Mouse (Mus musculus) embryonic facial prominence, embryonic 15.5 days (tissue): ENCODE data around the gene Cyp4f13. TPM values are rescaled to one million over a fixed set of nuclear protein-coding genes. Genes with fewer than 3 reads are reported as not detected.

ENCODE experiments used
- ATAC-seq: fragments of 200-750 bp; cut with Nextera tagmentation; 2 replicates; pipeline ENCODE4 v1.8.0; 2017; ENCODE audit warnings: low read depth, moderate TSS enrichment; ENCODE audit not compliant: insufficient number of reproducible peaks, low FRiP score, low TSS enrichment
- H3K27ac ChIP-seq: fragments of 300-500 bp; sonication (generic); replicated peaks from 2 replicates; pipeline ENCODE4 v1.5.1; 2015; ENCODE audit warnings: mild to moderate bottlenecking, inconsistent platforms
- H3K27me3 ChIP-seq: fragments of 300-500 bp; sonication (generic); 2 replicates; pipeline ENCODE4 v1.6.1; 2015; ENCODE audit warnings: inconsistent platforms
- H3K36me3 ChIP-seq: fragments of 300-500 bp; sonication (generic); 2 replicates; pipeline ENCODE4 v1.6.1; 2015; ENCODE audit warnings: mild to moderate bottlenecking, inconsistent platforms
- H3K4me1 ChIP-seq: fragments of 300-500 bp; sonication (generic); 2 replicates; pipeline ENCODE4 v1.6.1; 2015; ENCODE audit warnings: inconsistent platforms
- H3K4me2 ChIP-seq: fragments of 300-500 bp; sonication (generic); replicated peaks from 2 replicates; pipeline ENCODE4 v1.6.1; 2015; ENCODE audit warnings: mild to moderate bottlenecking, inconsistent platforms
- H3K4me3 ChIP-seq: fragments of 300-500 bp; sonication (generic); replicated peaks from 2 replicates; pipeline ENCODE4 v1.5.1; 2015; ENCODE audit warnings: mild to moderate bottlenecking, inconsistent platforms
- H3K9ac ChIP-seq: fragments of 300-500 bp; sonication (generic); 2 replicates; pipeline ENCODE4 v1.6.1; 2015; ENCODE audit warnings: inconsistent platforms
- H3K9me3 ChIP-seq: fragments of 300-500 bp; sonication (generic); replicated peaks from 2 replicates; pipeline ENCODE4 v1.6.1; 2016; ENCODE audit warnings: inconsistent platforms
- WGBS: fragments of 180-500 bp; shearing (Covaris S2); methylation state at CpG from one replicate; pipeline ENCODE4 v1.1.7; 2015; 5-methylcytosine and 5-hydroxymethylcytosine counted together
- polyA plus RNA-seq: library from polyadenylated mRNA; unstranded; fragments of >200 nt; fragmentation: Nextera tagmentation; extraction: Ambion mirVana; gene quantifications from 2 replicates; pipeline ENCODE4 v1.2.1, GENCODE M21; 2015

Gene Cyp4f13
- polyA plus RNA-seq: 15.9 and 17.7 TPM in 2 replicates

- H3K4me1 ChIP-seq: peaks cover 18% of the 10 kb centered on the region
- no peaks in the 10 kb centered on the region for H3K27me3 ChIP-seq
- peak within 1 kb of the TSS; percentile 67 for H3K4me3 ChIP-seq
- no peaks in the 10 kb centered on the region for H3K36me3 ChIP-seq
- H3K9ac ChIP-seq: peak within 1 kb of the TSS; percentile 59
- H3K4me2 ChIP-seq: peak within 1 kb of the TSS; percentile 88
- WGBS: 18% methylated on average over 12 of the region's 12 CpGs
- ATAC-seq: peak; percentile 92
- no peaks in the 10 kb centered on the region for H3K9me3 ChIP-seq
- H3K27ac ChIP-seq: peak within 1 kb of the TSS; percentile 87
Measured at GRCm38 (mm10) chr17:32947215-32947914, at the start of gene Cyp4f13. Gene Cyp4f13, minus strand, starts transcription at chr17:32947402.

- no peaks in the 10 kb centered on the region for H3K27me3 ChIP-seq
- peak; percentile 93 for ATAC-seq
- peak within 1 kb of the TSS; percentile 63 for H3K4me2 ChIP-seq
- peak within 1 kb of the TSS; percentile 82 for H3K27ac ChIP-seq
- H3K4me1 ChIP-seq: peaks cover 16% of the 10 kb centered on the region
- 2% methylated on average over 21 of the region's 21 CpGs for WGBS
- H3K4me3 ChIP-seq: peak within 1 kb of the TSS; percentile 71
- no peaks in the 10 kb centered on the region; the same call in 1 of the 2 replicates for H3K9me3 ChIP-seq
- H3K36me3 ChIP-seq: peaks cover 24% of the 10 kb centered on the region
- H3K9ac ChIP-seq: peak within 1 kb of the TSS; percentile 57
Measured at GRCm38 (mm10) chr17:32992699-32993474, 45.7 kb upstream of the Cyp4f13 start, which contains the start of gene Zfp952. Gene Zfp952, plus strand, starts transcription at chr17:32993129.

GRCm38 (mm10) chr17:32991965-32992698, 44.9 kb upstream of the Cyp4f13 start:
- peaks cover 24% of the 10 kb centered on the region for H3K36me3 ChIP-seq
- no peaks in the 10 kb centered on the region for H3K27me3 ChIP-seq
- WGBS: 59% methylated on average over 12 of the region's 12 CpGs
- peak overlapping the region; percentile 57; the same call in 1 of the 2 replicates for H3K9ac ChIP-seq
- peak overlapping the region; percentile 71 for H3K4me3 ChIP-seq
- H3K9me3 ChIP-seq: no peaks in the 10 kb centered on the region; the same call in 1 of the 2 replicates
- peaks cover 16% of the 10 kb centered on the region for H3K4me1 ChIP-seq
- H3K27ac ChIP-seq: peak overlapping the region; percentile 82; the same call in 1 of the 2 replicates
- ATAC-seq: no peak
- H3K4me2 ChIP-seq: peak overlapping the region; percentile 63

DNA sequence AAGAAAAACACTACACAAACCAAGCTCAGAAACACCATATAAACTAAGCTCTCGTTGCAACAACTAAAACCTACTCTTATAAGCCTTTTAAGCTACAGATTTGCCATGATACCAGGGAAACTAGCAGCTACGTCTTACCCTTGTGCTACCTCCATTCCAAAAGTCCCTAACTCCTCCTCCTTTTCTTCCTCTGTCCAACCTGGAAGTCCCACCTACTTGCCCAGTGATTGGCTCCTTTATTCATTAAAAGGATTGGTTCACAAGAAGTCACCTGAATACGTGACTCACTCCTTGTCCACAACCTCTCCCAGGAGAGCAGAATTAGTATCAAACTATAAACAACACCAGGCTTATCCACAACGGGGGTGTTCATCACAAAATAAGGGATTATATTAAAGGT, 39.1 kb upstream of the Cyp4f13 start:
- Histone ChIP-seq H3K9ac (no peak overlapping the region), H3K36me3 (0 out of 2 replicates have a peak, but pooled peaks cover 1% of the 10 kb centered on the region), H3K27ac (no peak overlapping the region), H3K4me2 (no peak overlapping the region), H3K27me3 (no peaks in the 10 kb centered on the region), H3K4me3 (no peak overlapping the region), H3K9me3 (no peaks in the 10 kb centered on the region), H3K4me1 (no peaks in the 10 kb centered on the region)
- 79% methylated on average over 4 of the region's 4 CpGs for WGBS
- no peak for ATAC-seq

- Histone ChIP-seq H3K27me3 (no peaks in the 10 kb centered on the region), H3K9ac (no peak overlapping the region), H3K9me3 (0 out of 2 replicates have a peak, but pooled peaks cover 3% of the 10 kb centered on the region), H3K4me3 (no peak overlapping the region), H3K4me1 (no peaks in the 10 kb centered on the region), H3K36me3 (peaks cover 36% of the 10 kb centered on the region), H3K4me2 (no peak overlapping the region), H3K27ac (no peak overlapping the region)
- 75% methylated on average over 4 of the region's 4 CpGs for WGBS
- ATAC-seq: no peak
Measured at GRCm38 (mm10) chr17:32981361-32981760, 34.2 kb upstream of the Cyp4f13 start.

GRCm38 (mm10) chr17:32965623-32966290, 18.6 kb upstream of the Cyp4f13 start, which contains the start of gene Zfp472:
Gene Zfp472, plus strand, starts transcription at chr17:32965814.
- Histone ChIP-seq H3K27me3 (no peaks in the 10 kb centered on the region), H3K27ac (peak within 1 kb of the TSS; percentile 94), H3K4me3 (peak within 1 kb of the TSS; percentile 86), H3K9ac (peak within 1 kb of the TSS; percentile 64), H3K36me3 (no peaks in the 10 kb centered on the region), H3K4me2 (peak within 1 kb of the TSS; percentile 60), H3K9me3 (no peaks in the 10 kb centered on the region), H3K4me1 (peaks cover 12% of the 10 kb centered on the region)
- peak; percentile 98 for ATAC-seq
- under 1% methylated on average over 33 of the region's 33 CpGs for WGBS

DNA sequence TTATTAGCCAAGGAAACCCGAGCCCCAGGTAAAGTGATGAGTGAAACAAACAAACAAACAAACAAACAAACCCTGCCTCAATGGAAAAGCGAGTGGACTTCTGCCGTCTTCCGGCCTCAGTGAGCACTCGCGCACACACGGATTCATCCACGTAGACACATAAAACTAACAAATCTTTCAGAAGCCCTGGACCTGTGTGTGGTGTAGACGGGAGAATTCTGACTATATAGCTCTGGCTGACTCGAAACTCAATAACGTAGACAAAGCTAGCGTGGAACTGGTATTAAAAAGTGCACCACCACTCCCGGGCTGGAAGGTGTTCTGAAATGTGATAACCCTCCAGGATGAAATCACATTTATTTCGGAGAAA, 18.0 kb upstream of the Cyp4f13 start:
- peak overlapping the region; percentile 86 for H3K4me3 ChIP-seq
- no peaks in the 10 kb centered on the region for H3K36me3 ChIP-seq
- peak overlapping the region; percentile 52 for H3K9ac ChIP-seq
- H3K4me1 ChIP-seq: peaks cover 12% of the 10 kb centered on the region
- under 1% methylated on average over 14 of the region's 14 CpGs for WGBS
- peak overlapping the region; percentile 94 for H3K27ac ChIP-seq
- H3K4me2 ChIP-seq: peak overlapping the region; percentile 60
- ATAC-seq: peak; percentile 32; the same call in 1 of the 2 replicates
- no peaks in the 10 kb centered on the region for H3K9me3 ChIP-seq
- no peaks in the 10 kb centered on the region for H3K27me3 ChIP-seq

DNA sequence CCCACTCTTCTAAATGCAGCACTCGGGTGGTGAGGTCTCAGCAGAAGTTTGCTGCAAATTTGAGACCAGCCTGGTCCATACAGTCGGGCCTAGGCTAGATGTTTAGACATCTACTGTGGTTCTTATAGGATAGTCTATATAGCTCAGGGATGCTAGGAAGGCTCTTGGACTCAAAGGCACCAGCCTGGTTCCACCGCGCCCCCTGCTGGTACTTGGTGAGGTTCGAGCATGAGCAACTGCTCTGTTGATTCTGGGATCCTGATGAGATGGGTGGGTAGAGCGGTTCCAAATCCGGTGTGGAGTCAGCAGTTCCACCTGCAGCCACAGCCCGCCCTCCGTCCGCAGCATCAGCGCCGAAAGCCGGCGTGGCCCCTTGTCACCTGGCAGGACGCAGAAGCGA, 4.2 kb upstream of the Cyp4f13 start:
- Histone ChIP-seq H3K27me3 (no peaks in the 10 kb centered on the region), H3K4me3 (no peak overlapping the region), H3K4me2 (no peak overlapping the region), H3K27ac (no peak overlapping the region), H3K4me1 (peaks cover 12% of the 10 kb centered on the region), H3K36me3 (no peaks in the 10 kb centered on the region), H3K9me3 (no peaks in the 10 kb centered on the region), H3K9ac (no peak overlapping the region)
- no peak for ATAC-seq
- WGBS: 30% methylated on average over 16 of the region's 16 CpGs

- no peak overlapping the region for H3K4me3 ChIP-seq
- no peak overlapping the region for H3K27ac ChIP-seq
- H3K4me1 ChIP-seq: peaks cover 17% of the 10 kb centered on the region
- H3K27me3 ChIP-seq: no peaks in the 10 kb centered on the region
- 78% methylated on average over 11 of the region's 11 CpGs for whole genome bisulfite sequencing
- no peak overlapping the region for H3K9ac ChIP-seq
- no peaks in the 10 kb centered on the region for H3K9me3 ChIP-seq
- no peak overlapping the region for H3K4me2 ChIP-seq
- no peak for ATAC-seq
- H3K36me3 ChIP-seq: no peaks in the 10 kb centered on the region
Measured at GRCm38 (mm10) chr17:32951006-32951405, 3.8 kb upstream of the Cyp4f13 start.

- no peak overlapping the region for H3K9ac ChIP-seq
- H3K27ac ChIP-seq: no peak overlapping the region
- H3K9me3 ChIP-seq: no peaks in the 10 kb centered on the region
- no peak for ATAC-seq
- H3K4me2 ChIP-seq: no peak overlapping the region
- H3K36me3 ChIP-seq: no peaks in the 10 kb centered on the region
- H3K4me1 ChIP-seq: peaks cover 18% of the 10 kb centered on the region
- WGBS: 81% methylated on average over 3 of the region's 3 CpGs
- H3K27me3 ChIP-seq: no peaks in the 10 kb centered on the region
- H3K4me3 ChIP-seq: no peak overlapping the region
Measured at GRCm38 (mm10) chr17:32950136-32950535, 2.9 kb upstream of the Cyp4f13 start.
